Mouse (Mus musculus): ENCODE measurements around the gene Wdr27. TPM values are rescaled to one million over a fixed set of nuclear protein-coding genes. Genes with fewer than 3 reads are reported as not detected.

The Wdr27 gene
- polyA plus RNA-seq, 1 experiment, result 1.8 TPM

DNA sequence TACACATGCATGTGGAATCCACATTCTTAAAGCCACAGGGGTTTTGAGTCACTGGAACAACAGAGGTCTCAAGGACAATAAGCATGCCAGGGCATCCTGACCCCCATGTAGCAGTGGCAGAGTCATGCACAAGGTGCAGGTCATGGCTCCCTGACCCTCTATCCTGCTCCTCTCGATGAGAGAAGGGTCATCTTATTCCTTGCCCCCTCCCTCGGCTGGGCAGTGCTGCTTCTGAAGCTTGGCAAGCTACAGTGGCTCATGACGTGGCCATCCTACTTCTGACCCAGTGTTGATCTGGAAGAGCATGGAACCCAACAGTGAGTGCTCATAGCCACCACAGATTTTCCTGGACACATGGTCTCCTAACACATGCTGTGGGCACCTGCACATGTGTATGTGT is 126.9 kb downstream of the Wdr27 start:
- WGBS, result 80% methylated on average over 3 of the region's 3 CpGs

DNA sequence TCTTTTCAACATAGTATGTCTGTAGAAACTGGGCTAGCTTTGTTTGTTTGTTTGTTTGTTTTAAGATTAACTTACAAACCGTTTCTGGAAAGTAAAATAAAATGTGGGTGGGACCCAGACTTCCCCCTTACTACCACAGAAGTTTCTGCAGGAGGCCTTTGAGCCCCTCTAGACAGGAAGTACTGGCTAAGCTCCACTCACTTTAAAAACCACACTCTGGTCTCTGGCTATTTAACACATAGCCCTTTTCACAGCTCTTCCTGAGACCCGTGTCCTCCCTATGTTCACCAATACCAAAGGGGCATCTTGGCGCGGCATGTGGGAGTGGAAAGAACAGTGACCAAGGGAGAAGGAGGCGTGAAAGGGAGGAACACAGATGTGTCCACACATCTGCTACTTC is 127.7 kb downstream of the Wdr27 start:
- Histone ChIP-seq H3K4me1 (ENCODE audit: control insufficient read depth, insufficient read depth, insufficient read length, low read length) (no peaks in the 10 kb centered on the region), H3K27ac (ENCODE audit: insufficient read depth, low read depth, low read length) (no peak overlapping the region), H3K27me3 (ENCODE audit: control insufficient read depth, insufficient read depth, low read length) (no peaks in the 10 kb centered on the region), H3K4me3 (ENCODE audit: low read depth, low read length) (no peak overlapping the region), H3K36me3 (ENCODE audit: control insufficient read depth, insufficient read depth, low read length) (no peaks in the 10 kb centered on the region)
- TF ChIP-seq POLR2A (IDR thresholded peaks at IDR 0.05; ENCODE audit: low read depth, low read length), result no peak
- TF ChIP-seq CTCF (IDR thresholded peaks at IDR 0.05; ENCODE audit: extremely low read depth, insufficient read length, insufficient replicate concordance, low read depth, low read length), result no peak
- WGBS, result 65% methylated on average over 5 of the region's 5 CpGs

More for the DNA sequence above, 126.9 kb downstream of the Wdr27 start:
- Histone ChIP-seq H3K27ac (ENCODE audit: insufficient read depth, low read depth, low read length) (no peak overlapping the region), H3K4me1 (ENCODE audit: control insufficient read depth, insufficient read depth, insufficient read length, low read length) (no peaks in the 10 kb centered on the region), H3K4me3 (ENCODE audit: low read depth, low read length) (no peak overlapping the region), H3K27me3 (ENCODE audit: control insufficient read depth, insufficient read depth, low read length) (no peaks in the 10 kb centered on the region), H3K36me3 (ENCODE audit: control insufficient read depth, insufficient read depth, low read length) (no peaks in the 10 kb centered on the region)
- no peak for TF ChIP-seq POLR2A (IDR thresholded peaks at IDR 0.05; ENCODE audit: low read depth, low read length)
- TF ChIP-seq CTCF (IDR thresholded peaks at IDR 0.05; ENCODE audit: extremely low read depth, insufficient read length, insufficient replicate concordance, low read depth, low read length), result no peak

DNA sequence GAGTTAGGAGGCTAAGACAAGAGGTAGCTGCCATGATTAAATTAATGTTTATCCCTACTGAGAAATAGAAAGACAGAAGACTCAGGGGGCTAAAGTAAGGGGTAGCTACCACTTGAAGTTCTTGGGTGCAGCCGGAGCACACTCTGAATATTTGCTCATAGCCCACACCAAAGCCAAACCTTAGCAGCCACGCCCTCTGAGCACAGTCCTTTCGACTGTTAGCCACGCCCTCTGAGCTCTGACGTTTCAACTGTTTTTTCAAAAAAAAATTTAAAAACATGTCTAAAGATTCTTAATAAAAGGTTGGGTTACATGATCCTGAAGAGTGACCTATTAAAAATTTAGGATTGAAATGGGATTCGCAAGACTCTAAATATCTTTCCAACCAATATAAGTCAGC is 130.3 kb downstream of the Wdr27 start:
- Histone ChIP-seq H3K4me1 (ENCODE audit: control insufficient read depth, insufficient read depth, insufficient read length, low read length) (no peaks in the 10 kb centered on the region), H3K27me3 (ENCODE audit: control insufficient read depth, insufficient read depth, low read length) (no peaks in the 10 kb centered on the region), H3K27ac (ENCODE audit: insufficient read depth, low read depth, low read length) (no peak overlapping the region), H3K36me3 (ENCODE audit: control insufficient read depth, insufficient read depth, low read length) (no peaks in the 10 kb centered on the region), H3K4me3 (ENCODE audit: low read depth, low read length) (no peak overlapping the region)
- no peak for TF ChIP-seq POLR2A (IDR thresholded peaks at IDR 0.05; ENCODE audit: low read depth, low read length)
- no peak for TF ChIP-seq CTCF (IDR thresholded peaks at IDR 0.05; ENCODE audit: extremely low read depth, insufficient read length, insufficient replicate concordance, low read depth, low read length)
- WGBS, result 57% methylated on average over 6 of the region's 6 CpGs

DNA sequence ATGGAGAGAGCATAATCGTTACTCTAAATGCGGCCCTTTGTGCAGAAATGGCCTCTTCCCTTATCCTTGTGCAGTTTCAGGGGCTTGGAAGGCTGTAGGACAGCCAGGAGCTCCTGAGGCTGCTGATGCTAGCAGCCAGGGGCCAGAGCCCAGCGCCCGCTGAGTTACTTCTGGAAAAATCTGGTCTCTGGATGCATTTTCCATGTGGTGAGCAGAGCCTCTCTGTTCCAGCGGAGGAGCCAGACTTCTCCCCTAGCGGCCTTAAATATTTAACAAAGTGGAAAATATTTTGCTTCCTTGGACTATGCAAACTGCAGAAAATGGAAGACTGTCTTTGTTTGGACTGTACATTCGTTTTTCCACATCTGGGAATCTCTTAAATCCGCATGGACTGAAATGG is 130.9 kb downstream of the Wdr27 start:
- H3K36me3 ChIP-seq (ENCODE audit: control insufficient read depth, insufficient read depth, low read length), result no peaks in the 10 kb centered on the region
- no peak overlapping the region for H3K27ac ChIP-seq (ENCODE audit: insufficient read depth, low read depth, low read length)
- H3K4me3 ChIP-seq (ENCODE audit: low read depth, low read length), result no peak overlapping the region
- no peaks in the 10 kb centered on the region for H3K27me3 ChIP-seq (ENCODE audit: control insufficient read depth, insufficient read depth, low read length)
- TF ChIP-seq CTCF (IDR thresholded peaks at IDR 0.05; ENCODE audit: extremely low read depth, insufficient read length, insufficient replicate concordance, low read depth, low read length) (no peak), POLR2A (IDR thresholded peaks at IDR 0.05; ENCODE audit: low read depth, low read length) (no peak)
- H3K4me1 ChIP-seq (ENCODE audit: control insufficient read depth, insufficient read depth, insufficient read length, low read length), result no peaks in the 10 kb centered on the region
- WGBS, result 84% methylated on average over 8 of the region's 8 CpGs

DNA sequence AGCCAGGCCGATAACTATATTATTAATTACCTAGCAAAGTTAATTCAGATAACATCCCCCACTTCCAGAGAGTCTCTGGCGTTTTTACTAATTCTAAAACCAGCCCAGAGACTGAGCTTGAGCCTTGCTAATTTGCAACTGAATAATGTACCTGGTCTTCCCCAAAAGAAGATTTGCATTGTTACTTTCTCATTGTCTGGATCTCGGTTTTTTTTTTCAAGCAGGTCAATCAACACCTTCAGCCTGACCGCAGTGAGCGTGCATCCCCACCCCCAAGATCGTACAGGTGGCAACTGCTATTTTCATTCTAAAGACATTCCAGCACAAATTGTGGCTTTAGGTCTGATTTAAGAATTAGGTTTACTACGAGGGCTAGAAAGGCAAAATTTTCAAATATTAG is 136.2 kb downstream of the Wdr27 start:
- WGBS, result 91% methylated on average over 7 of the region's 7 CpGs
- TF ChIP-seq POLR2A (IDR thresholded peaks at IDR 0.05; ENCODE audit: low read depth, low read length), result no peak
- TF ChIP-seq CTCF (IDR thresholded peaks at IDR 0.05; ENCODE audit: extremely low read depth, insufficient read length, insufficient replicate concordance, low read depth, low read length), result no peak
- H3K36me3 ChIP-seq (ENCODE audit: control insufficient read depth, insufficient read depth, low read length), result no peaks in the 10 kb centered on the region
- H3K27ac ChIP-seq (ENCODE audit: insufficient read depth, low read depth, low read length), result no peak overlapping the region
- no peaks in the 10 kb centered on the region for H3K4me1 ChIP-seq (ENCODE audit: control insufficient read depth, insufficient read depth, insufficient read length, low read length)
- H3K4me3 ChIP-seq (ENCODE audit: low read depth, low read length), result no peak overlapping the region
- H3K27me3 ChIP-seq (ENCODE audit: control insufficient read depth, insufficient read depth, low read length), result no peaks in the 10 kb centered on the region

DNA sequence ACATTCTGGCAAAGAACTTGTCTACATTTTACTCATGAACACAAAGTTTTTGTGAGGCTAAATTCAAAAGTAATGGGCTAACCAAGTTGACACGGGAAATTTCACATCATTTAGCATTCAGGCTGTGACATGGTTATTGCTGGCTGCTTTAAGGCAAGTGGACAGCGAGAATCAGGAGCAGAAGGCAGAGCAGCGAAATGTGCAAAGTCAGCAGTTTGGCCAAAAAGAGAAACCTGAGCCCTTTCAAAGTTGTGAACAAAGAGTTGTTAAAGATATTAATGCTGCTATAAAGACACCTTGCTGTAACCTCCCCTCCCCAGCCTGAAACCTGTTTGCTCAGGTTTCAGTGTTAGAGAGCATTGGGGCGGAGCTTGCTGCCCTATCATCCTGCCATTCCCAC is 143.7 kb downstream of the Wdr27 start:
- H3K36me3 ChIP-seq (ENCODE audit: control insufficient read depth, insufficient read depth, low read length), result no peaks in the 10 kb centered on the region
- 77% methylated on average over 4 of the region's 4 CpGs for WGBS
- H3K27ac ChIP-seq (ENCODE audit: insufficient read depth, low read depth, low read length), result no peak overlapping the region
- no peaks in the 10 kb centered on the region for H3K4me1 ChIP-seq (ENCODE audit: control insufficient read depth, insufficient read depth, insufficient read length, low read length)
- H3K27me3 ChIP-seq (ENCODE audit: control insufficient read depth, insufficient read depth, low read length), result no peaks in the 10 kb centered on the region
- no peak overlapping the region for H3K4me3 ChIP-seq (ENCODE audit: low read depth, low read length)
- TF ChIP-seq POLR2A (IDR thresholded peaks at IDR 0.05; ENCODE audit: low read depth, low read length) (no peak), CTCF (IDR thresholded peaks at IDR 0.05; ENCODE audit: extremely low read depth, insufficient read length, insufficient replicate concordance, low read depth, low read length) (no peak)

DNA sequence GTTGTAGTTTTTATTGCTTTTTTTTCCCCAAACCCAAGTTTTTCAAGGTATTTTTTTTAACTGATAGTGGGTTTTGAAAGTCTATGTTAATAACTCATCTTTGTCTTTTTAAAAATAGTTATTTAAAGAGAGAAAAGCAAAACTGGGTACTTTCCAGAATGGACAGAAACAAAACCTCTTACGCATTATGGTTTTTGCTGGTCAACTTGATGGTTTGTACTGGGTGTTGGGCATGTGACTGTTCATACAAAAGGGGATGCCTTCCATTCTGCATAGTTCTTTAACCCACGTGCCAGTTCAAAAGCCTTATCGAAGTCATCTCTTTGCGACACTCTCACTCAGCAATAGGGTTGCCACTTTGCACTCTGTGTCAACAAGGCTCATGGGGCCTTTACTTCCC is 147.9 kb downstream of the Wdr27 start:
- TF ChIP-seq POLR2A (IDR thresholded peaks at IDR 0.05; ENCODE audit: low read depth, low read length) (no peak), CTCF (IDR thresholded peaks at IDR 0.05; ENCODE audit: extremely low read depth, insufficient read length, insufficient replicate concordance, low read depth, low read length) (no peak)
- Histone ChIP-seq H3K4me3 (ENCODE audit: low read depth, low read length) (no peak overlapping the region), H3K36me3 (ENCODE audit: control insufficient read depth, insufficient read depth, low read length) (no peaks in the 10 kb centered on the region), H3K4me1 (ENCODE audit: control insufficient read depth, insufficient read depth, insufficient read length, low read length) (no peaks in the 10 kb centered on the region), H3K27me3 (ENCODE audit: control insufficient read depth, insufficient read depth, low read length) (no peaks in the 10 kb centered on the region), H3K27ac (ENCODE audit: insufficient read depth, low read depth, low read length) (no peak overlapping the region)
- 91% methylated on average over 4 of the region's 4 CpGs for WGBS

DNA sequence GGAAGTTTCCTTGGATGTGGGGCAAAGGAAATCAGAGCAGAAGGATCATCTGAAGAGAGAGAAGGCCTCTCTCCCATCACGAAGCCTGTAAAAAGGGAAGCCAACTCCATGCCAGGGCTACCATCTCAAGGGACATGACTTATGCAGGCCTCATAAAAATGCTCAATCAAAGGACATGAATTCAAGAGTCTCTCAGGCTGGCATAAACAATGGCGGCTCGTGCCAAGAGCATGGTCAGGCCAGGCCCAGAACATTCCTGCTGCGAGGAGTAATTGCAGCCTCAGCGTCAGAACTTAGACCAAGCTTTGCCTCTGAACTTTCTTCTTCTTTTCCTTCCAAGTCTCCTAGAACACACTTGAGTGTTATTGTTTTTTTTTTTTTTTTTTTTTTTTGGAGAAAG is 163.6 kb downstream of the Wdr27 start:
- H3K36me3 ChIP-seq (ENCODE audit: control insufficient read depth, insufficient read depth, low read length), result no peaks in the 10 kb centered on the region
- H3K4me1 ChIP-seq (ENCODE audit: control insufficient read depth, insufficient read depth, insufficient read length, low read length), result no peaks in the 10 kb centered on the region
- no peak overlapping the region for H3K4me3 ChIP-seq (ENCODE audit: low read depth, low read length)
- WGBS, result 85% methylated on average over 5 of the region's 5 CpGs
- H3K27ac ChIP-seq (ENCODE audit: insufficient read depth, low read depth, low read length), result no peak overlapping the region
- TF ChIP-seq CTCF (IDR thresholded peaks at IDR 0.05; ENCODE audit: extremely low read depth, insufficient read length, insufficient replicate concordance, low read depth, low read length) (no peak), POLR2A (IDR thresholded peaks at IDR 0.05; ENCODE audit: low read depth, low read length) (no peak)
- H3K27me3 ChIP-seq (ENCODE audit: control insufficient read depth, insufficient read depth, low read length), result no peaks in the 10 kb centered on the region

Data from small intestine, adult 2 months (tissue).